Mouse (Mus musculus): ENCODE data around the gene Dcpp3. TPM values are rescaled to one million over a fixed set of nuclear protein-coding genes. Genes with fewer than 3 reads are reported as not detected.
"Not testable (repeated sequence)": the region's sequence is repeated elsewhere in the genome, so short reads cannot be mapped to it uniquely, and the experiment has no call there.

Gene Dcpp3
- not detected in 2 replicates for polyA plus RNA-seq (2012; ENCODE audit: insufficient read depth, insufficient read length, low replicate concordance, missing spikeins)

GRCm38 (mm10) chr17:23917158-23917557, at the start of gene Dcpp3:
Gene Dcpp3, plus strand, starts transcription at chr17:23917458.
- not testable (repeated sequence) for H3K4me1 ChIP-seq (ENCODE audit: control insufficient read depth, insufficient read depth, low read length); H3K27ac ChIP-seq (ENCODE audit: insufficient read depth, low read depth, low read length); H3K4me3 ChIP-seq (ENCODE audit: insufficient read depth, low read depth, low read length)
- 84% methylated on average over 4 of the region's 4 CpGs for WGBS

GRCm38 (mm10) chr17:23867756-23868155, 49.5 kb upstream of the Dcpp3 start, which contains the start of gene Prss21:
Gene Prss21, plus strand, starts transcription at chr17:23868056.
- WGBS, result 92% methylated on average over 15 of the region's 15 CpGs
- no peaks in the 10 kb centered on the region for H3K4me1 ChIP-seq (ENCODE audit: control insufficient read depth, insufficient read depth, low read length)
- H3K4me3 ChIP-seq (ENCODE audit: insufficient read depth, low read depth, low read length), result no peak within 1 kb of the TSS
- TF ChIP-seq CTCF (IDR thresholded peaks at IDR 0.05; ENCODE audit: insufficient read depth, low read depth, low read length) (no peak), POLR2A (IDR thresholded peaks at IDR 0.05; ENCODE audit: insufficient read depth, low read depth, low read length) (no peak)
- H3K27ac ChIP-seq (ENCODE audit: insufficient read depth, low read depth, low read length), result no peak within 1 kb of the TSS

DNA sequence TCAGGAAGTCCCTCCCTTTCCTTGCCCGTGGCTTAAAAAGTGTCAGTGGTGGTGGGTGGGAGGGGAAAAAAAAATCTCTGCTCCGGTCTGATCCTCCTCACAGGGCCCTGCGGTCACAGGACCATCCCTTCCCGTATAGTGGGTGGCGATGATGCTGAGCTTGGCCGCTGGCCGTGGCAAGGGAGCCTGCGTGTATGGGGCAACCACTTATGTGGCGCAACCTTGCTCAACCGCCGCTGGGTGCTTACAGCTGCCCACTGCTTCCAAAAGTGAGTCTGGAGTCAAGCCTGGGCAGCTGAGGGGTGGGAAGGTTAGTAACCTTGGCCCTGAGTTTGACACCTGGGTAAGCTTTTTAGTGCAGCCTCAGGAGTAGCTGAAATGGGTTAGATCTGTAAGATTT, 48.7 kb upstream of the Dcpp3 start:
- no peak for TF ChIP-seq POLR2A (IDR thresholded peaks at IDR 0.05; ENCODE audit: insufficient read depth, low read depth, low read length)
- no peak for TF ChIP-seq CTCF (IDR thresholded peaks at IDR 0.05; ENCODE audit: insufficient read depth, low read depth, low read length)
- 90% methylated on average over 11 of the region's 11 CpGs for WGBS
- Histone ChIP-seq H3K27ac (ENCODE audit: insufficient read depth, low read depth, low read length) (no peak overlapping the region), H3K4me3 (ENCODE audit: insufficient read depth, low read depth, low read length) (no peak overlapping the region), H3K4me1 (ENCODE audit: control insufficient read depth, insufficient read depth, low read length) (no peaks in the 10 kb centered on the region)

GRCm38 (mm10) chr17:23873884-23874856, 43.1 kb upstream of the Dcpp3 start:
- TF ChIP-seq POLR2A (IDR thresholded peaks at IDR 0.05; ENCODE audit: insufficient read depth, low read depth, low read length) (no peak), CTCF (IDR thresholded peaks at IDR 0.05; ENCODE audit: insufficient read depth, low read depth, low read length) (no peak)
- WGBS, result 38% methylated on average over 8 of the region's 8 CpGs
- Histone ChIP-seq H3K4me3 (ENCODE audit: insufficient read depth, low read depth, low read length) (no peak overlapping the region), H3K4me1 (ENCODE audit: control insufficient read depth, insufficient read depth, low read length) (peaks cover 4% of the 10 kb centered on the region), H3K27ac (ENCODE audit: insufficient read depth, low read depth, low read length) (no peak overlapping the region)

DNA sequence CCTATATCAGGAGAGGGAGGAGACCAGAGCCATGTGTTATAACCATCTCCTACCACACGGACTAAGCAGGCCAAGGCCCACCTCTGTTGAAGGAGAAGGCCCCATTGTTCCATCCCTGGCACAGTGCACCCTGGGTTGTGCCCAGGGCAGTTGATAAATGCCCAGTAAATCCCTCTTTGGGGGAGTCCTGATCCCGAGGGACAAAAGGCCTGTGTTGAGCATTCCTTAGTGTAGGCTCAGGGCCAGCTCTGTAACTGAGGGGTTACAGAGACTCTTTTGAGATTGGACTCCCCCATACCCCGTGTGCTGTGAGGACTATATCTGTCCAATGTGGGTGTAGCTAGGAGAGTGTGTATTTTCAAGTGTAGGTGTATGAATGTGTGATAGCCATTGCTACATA, 40.5 kb upstream of the Dcpp3 start:
- H3K4me3 ChIP-seq (ENCODE audit: insufficient read depth, low read depth, low read length), result no peak overlapping the region
- peaks cover 4% of the 10 kb centered on the region for H3K4me1 ChIP-seq (ENCODE audit: control insufficient read depth, insufficient read depth, low read length)
- 22% methylated on average over 3 of the region's 3 CpGs for WGBS
- TF ChIP-seq CTCF (IDR thresholded peaks at IDR 0.05; ENCODE audit: insufficient read depth, low read depth, low read length), result no peak
- no peak for TF ChIP-seq POLR2A (IDR thresholded peaks at IDR 0.05; ENCODE audit: insufficient read depth, low read depth, low read length)
- no peak overlapping the region for H3K27ac ChIP-seq (ENCODE audit: insufficient read depth, low read depth, low read length)

- Histone ChIP-seq H3K27ac (ENCODE audit: insufficient read depth, low read depth, low read length) (no peak overlapping the region), H3K4me3 (ENCODE audit: insufficient read depth, low read depth, low read length) (no peak overlapping the region), H3K4me1 (ENCODE audit: control insufficient read depth, insufficient read depth, low read length) (peaks cover 4% of the 10 kb centered on the region)
- TF ChIP-seq POLR2A (IDR thresholded peaks at IDR 0.05; ENCODE audit: insufficient read depth, low read depth, low read length) (no peak), CTCF (IDR thresholded peaks at IDR 0.05; ENCODE audit: insufficient read depth, low read depth, low read length) (no peak)
- WGBS, result 61% methylated on average over 2 of the region's 2 CpGs
Observed at GRCm38 (mm10) chr17:23877166-23877565, 40.1 kb upstream of the Dcpp3 start.

- not testable (repeated sequence) for H3K27ac ChIP-seq (ENCODE audit: insufficient read depth, low read depth, low read length); H3K4me1 ChIP-seq (ENCODE audit: control insufficient read depth, insufficient read depth, low read length); H3K4me3 ChIP-seq (ENCODE audit: insufficient read depth, low read depth, low read length)
- 72% methylated on average over 4 of the region's 4 CpGs for WGBS
Observed at GRCm38 (mm10) chr17:23880576-23880975, 36.7 kb upstream of the Dcpp3 start, which contains the start of the genes Dcpp1 and Dcpp2. Gene Dcpp1, plus strand, starts transcription at chr17:23880876. Gene Dcpp2, plus strand, starts transcription at chr17:23880880.

DNA sequence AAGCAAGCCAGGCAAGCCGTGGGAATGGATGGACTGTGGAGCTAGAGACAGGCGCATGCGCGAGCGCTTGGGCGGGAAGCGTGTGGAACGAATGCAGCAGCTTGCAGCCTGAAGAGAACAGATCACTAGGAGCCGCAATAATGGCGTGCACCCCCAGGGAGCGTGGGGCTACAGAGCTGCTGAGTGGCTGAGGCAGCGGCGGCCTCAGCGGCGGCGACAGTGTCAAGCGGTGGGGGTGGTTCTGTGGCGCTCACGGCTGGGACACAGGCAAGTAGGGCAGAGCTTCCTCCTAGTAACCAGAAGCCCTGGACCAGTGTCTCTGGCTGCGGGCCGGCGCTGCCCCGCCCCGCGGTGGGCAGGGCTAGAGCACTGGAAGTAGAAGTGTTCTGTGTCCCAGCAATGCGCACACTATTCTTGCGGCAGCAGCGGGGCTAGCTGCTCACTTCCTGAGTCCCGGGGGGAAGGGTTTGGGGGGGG, 7.3 kb downstream of the Dcpp3 start:
- Histone ChIP-seq H3K4me1 (ENCODE audit: control insufficient read depth, insufficient read depth, low read length) (0 out of 2 replicates have a peak, but pooled peaks cover 4% of the 10 kb centered on the region), H3K4me3 (ENCODE audit: insufficient read depth, low read depth, low read length) (peak overlapping the region; percentile 60), H3K27ac (ENCODE audit: insufficient read depth, low read depth, low read length) (peak overlapping the region; percentile 81)
- TF ChIP-seq CTCF (IDR thresholded peaks at IDR 0.05; ENCODE audit: insufficient read depth, low read depth, low read length), result no peak
- TF ChIP-seq POLR2A (IDR thresholded peaks at IDR 0.05; ENCODE audit: insufficient read depth, low read depth, low read length), result peak; percentile 72
- WGBS, result under 1% methylated on average over 29 of the region's 29 CpGs

DNA sequence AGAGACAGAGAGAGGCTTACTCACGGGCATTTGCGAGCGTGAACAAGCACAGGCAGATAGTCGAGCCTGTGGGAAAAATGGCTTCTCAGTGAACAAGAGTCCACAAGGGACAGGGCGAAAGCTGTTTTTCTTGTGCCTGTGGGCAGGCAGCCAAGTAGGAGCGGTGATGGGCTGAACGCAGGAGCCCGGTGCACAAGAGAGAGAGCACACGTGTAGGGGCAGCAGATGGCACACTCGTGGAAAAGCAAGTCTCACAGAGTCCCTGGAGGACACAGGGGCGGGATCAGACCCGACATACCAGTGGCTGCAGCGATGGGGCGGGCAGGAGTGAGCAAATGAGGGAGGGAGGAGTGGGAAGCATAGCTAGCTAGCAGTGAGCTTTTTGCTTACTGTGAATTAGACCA, 7.8 kb downstream of the Dcpp3 start:
- peak overlapping the region; percentile 60 for H3K4me3 ChIP-seq (ENCODE audit: insufficient read depth, low read depth, low read length)
- peak; percentile 18; the same call in 1 of the 2 replicates for TF ChIP-seq POLR2A (IDR thresholded peaks at IDR 0.05; ENCODE audit: insufficient read depth, low read depth, low read length)
- no peak for TF ChIP-seq CTCF (IDR thresholded peaks at IDR 0.05; ENCODE audit: insufficient read depth, low read depth, low read length)
- peak overlapping the region; percentile 77 for H3K27ac ChIP-seq (ENCODE audit: insufficient read depth, low read depth, low read length)
- H3K4me1 ChIP-seq (ENCODE audit: control insufficient read depth, insufficient read depth, low read length), result 0 out of 2 replicates have a peak, but pooled peaks cover 4% of the 10 kb centered on the region
- WGBS, result 0% methylated on average over 14 of the region's 14 CpGs
